Mouse (Mus musculus) CH12F3 (cell line): ENCODE data around the gene Lmbr1l.
"Not testable (repeated sequence)": the region's sequence is repeated elsewhere in the genome, so short reads cannot be mapped to it uniquely, and the experiment has no call there.

Experiments
- in situ Hi-C: fragments of 300-500 bp; cut with MboI; formaldehyde crosslinking; loops from 2 replicates; pipeline ENCODE4 v1.14.3; 2020; ENCODE audit warnings: low sequenced_read_pairs

Gene Lmbr1l

DNA sequence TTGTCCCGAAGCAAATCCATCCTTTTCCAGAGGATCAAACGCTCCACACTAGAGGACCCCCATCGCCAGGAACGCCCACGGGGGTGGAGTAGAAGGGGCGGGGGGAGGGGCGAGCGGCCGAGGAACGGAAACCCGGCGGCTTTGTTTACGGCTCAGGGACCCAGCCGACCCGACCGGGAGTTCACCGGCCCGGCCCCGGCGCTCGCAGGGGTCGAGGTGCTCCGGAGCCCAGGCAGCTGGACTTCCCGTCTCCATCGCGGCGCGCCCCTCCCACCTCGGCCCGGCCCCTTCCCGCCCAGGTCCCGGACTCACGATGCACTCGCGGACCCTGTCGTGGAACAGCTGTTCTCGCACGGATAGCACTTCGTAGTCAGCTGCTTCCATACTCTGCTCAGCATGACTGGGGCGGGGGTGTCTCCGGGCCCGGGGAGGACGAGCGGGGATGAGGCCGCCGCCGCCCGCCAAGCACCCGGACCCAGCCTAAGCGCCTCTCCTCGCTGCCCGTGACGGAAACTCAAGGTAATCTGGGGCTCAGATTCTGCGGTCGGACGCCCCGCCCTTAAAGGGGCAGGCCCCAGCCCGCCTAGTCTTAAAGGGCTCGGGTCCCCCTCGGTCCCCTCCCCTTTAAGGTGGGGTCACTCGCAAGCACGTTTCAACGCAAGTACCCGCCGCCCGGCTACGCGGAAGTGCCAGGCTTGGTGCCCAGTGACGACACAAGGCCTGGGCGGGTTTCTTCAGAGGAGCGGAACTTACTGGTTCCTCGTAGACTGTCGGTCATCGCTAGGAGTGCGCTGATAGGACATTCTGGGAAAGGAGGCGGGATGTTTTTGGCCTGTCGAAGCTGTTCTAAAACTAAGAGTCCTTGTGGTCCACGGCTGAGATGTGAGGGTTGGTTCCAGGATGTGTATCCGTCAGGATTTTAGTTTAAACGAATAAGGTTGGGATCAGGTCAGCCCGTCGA is at the start of gene Lmbr1l:
Lmbr1l (minus strand) TSS at position 694 of the 961 bp plus-strand sequence.
- in situ Hi-C loops = no loop called here

DNA sequence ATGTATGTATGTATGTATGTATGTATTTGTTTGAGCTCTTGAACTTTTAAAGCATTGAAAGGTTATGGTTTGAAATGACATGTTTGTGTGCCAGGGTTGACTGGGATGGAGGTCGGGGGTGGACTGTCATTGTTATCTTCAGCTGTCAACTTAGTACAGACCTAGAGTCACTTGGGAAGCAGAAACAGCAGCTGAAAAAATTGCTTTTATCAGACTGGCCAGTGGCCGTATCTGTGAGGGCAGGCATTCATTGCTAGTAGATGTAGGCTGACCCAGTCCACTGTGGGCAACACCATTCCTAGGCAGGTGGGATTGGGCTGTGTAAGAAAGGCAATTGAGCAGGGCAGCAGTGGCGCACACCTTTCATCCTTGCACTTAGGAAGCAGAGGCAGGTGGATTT is 41.5 kb upstream of the Lmbr1l start:
- in situ Hi-C loops = no loop called here

DNA sequence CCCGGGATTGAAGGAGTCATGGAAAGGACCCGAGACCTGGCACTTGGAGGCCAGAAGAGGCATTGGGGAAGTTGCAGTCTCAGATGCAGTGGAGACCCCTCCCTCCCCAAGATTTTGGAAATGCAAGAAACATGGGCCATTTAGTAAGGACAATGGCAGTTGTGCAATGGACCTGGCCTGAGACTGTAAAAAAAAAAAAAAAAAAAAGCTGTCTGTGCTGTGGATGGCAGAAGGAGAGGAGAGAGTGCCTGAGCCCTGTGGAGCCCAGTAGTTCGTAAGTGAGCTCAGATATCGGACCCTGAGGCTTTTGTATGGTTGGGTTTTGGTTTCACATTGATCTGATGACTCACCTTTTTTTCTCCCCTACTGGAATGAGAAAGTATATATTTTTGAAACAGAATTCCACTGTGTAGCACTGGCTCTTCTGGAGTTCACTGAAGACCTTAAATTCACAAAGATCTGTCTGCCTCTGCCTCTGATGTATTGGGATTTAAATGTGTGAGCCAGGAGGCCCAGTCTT is 40.9 kb upstream of the Lmbr1l start:
- in situ Hi-C loops = no loop called here

DNA sequence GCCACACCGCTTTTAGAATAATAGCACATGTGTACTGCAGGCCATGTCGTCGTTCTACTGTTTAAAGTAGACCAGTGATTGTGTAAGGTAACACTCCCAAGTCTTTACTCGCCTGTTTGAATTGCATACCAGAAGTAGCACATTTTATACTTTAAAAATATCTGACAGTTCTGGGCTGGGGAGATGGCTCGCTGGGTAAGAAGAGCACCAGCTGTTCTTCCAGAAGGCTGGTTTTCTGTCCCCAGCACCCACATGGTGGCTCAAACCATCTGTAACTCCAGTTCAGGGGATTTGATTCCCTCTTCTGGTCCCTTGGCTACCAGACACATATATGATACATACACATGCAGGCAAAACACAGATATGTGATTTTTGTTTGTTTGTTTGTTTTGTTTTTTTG is 39.4 kb upstream of the Lmbr1l start:
- in situ Hi-C loops = no loop called here

DNA sequence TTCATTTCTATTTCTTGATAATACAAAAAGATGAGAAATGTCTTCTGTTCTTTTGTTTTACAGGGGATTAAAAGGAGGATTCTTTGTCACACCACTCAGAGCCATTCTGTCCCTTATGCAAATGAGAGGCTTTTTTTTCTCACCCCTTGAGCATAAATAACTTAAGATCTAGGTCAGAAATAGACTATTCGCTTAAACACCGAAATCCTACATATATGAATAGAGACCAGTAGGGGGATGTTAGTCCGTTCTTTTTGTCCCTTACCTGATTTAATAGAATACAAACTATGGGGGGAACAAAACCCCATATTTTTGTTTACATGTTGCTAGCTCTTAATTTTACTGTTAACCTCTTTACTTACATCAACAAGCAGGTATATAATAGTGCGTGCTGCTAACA is 38.0 kb upstream of the Lmbr1l start:
- in situ Hi-C loops = no loop called here

DNA sequence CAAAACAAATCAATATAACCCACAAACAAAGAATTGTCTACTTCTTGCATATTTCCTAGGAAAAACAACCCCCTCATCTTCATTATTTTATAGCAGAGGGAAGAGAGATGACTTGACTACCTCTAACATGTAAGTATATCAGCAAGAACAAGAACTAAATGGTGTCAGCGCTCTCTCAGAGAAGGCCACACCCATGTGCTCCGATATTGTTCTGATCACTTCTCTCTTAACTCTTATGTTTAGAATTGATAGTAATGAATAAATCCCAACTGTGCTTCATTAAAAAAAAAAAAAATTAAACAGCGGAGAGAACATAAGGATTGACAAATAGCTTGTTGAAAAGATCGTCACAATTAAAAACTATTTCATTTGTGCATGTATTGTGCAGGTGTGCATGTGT is 37.3 kb upstream of the Lmbr1l start:
- in situ Hi-C loops = no loop called here

DNA sequence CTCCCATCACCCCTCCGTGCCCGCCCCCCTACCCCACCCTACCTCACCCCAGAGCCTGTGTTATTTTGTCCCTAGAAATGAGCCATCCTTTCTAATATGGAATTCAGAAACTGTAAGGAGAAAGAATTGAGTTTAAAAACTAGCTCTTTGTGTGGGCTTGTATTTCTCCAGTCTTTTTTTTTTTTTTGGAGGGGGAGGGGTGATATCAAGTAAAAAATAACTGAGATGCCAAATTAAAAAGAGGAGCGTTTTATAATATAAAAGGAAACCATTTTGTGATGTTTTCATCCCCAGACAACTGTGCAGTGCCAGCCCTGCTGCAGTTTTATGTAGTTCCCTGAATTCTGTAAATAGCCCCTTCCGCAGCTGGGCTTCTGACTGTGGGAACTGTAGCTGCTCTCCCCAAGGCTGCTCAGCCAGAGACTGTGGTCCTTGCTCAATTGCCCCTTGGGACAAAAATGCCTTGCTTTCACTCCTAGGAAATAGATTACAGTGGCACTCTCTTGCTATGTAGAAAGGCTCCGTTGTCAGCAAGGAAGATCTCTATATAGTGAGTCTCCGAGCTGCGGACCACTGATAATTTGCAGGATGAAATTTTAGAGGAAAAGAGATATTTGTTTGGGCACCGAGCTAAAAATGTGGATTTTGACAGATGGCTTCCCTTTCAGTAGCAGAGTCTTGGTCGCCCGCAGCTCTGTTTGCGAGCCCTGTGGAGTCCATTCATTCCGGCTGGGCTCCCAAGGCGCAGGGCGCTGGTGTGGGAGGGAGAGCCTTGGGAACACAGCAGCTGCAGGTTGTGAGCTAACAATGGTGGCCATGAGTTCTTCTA is 36.6 kb upstream of the Lmbr1l start:
- in situ Hi-C loops = no loop called here

DNA sequence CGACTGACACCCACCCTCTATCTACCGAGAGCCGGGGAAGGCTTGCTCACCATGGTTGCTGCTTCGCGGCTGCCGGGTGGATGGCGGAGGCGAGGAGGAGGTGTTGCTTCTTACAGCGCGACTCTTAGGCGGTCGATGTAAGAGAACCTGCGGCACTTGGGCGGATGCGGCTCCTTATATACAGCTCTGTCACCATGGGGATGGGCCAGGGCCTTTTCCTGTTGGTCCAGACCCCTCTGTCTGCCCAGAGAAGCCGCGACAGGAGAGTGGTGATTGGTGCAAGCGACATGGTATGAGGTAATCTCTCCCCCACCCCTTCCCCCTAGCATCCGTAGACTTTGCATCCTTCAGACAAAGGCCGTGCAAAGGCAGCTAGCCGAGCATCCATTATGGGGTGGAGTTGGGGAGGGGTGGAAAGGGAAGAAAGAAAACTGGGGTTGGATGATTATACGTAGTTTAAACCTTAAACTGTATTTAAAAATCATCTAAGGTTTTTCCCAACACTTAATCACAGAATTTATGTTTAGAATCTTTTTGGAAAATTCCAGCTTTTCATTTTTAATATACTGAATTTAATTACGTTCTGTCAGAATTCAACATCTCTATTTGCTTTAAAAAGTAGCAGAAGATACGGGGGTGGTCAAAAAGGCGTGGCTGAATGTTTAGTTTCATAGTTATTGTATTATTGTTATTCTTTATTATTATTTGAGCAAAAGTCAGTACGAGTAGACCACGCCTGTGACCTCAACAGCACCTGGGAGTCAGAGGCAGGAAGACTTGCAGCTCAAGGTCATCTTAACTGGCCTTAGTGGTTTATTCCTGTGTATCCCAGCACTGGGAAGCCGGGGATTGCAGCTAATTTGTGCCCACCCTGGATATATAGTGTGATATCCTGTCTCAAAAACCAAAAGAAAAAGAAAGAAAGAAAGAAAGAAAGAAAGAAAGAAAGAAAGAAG is 35.6 kb upstream of the Lmbr1l start, which contains the start of the genes Gm49450 and Tuba1a:
Gm49450 (minus strand) TSS at position 151 of the 956 bp plus-strand sequence.
Tuba1a (minus strand) TSS at position 303 of the 956 bp plus-strand sequence.
- in situ Hi-C loops = no loop called here

DNA sequence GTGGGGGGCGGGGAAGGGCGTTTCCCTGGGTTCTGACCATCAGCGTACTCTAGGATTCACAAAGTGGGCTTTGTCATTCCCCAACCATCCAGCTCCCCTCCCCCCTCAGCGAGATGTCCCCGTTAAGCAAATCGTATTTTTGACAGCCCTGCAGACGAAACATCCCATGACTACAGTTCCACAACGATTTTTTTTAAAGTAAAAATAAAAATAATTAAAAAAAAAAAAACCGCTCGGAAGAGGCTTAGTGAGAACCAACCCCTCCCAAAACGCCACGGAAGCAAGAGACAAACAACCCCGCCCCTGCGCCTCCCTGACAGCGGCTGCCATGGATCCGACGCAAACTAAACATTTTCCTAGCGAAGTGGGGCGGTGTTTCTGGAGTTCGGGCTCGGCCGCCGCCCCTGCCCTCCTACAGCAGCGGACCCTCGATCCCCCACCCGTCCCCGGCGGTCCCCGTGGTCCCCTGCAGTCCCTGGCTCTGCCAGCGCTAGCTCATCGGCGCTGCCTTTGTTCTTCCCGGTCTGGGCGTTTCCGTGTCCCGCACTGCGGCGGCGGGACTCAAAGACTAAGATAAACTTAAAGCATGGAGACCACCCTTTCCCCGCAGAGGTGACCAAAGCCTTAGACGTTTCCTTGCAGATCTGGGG is 34.8 kb upstream of the Lmbr1l start:
- in situ Hi-C loops = no loop called here

DNA sequence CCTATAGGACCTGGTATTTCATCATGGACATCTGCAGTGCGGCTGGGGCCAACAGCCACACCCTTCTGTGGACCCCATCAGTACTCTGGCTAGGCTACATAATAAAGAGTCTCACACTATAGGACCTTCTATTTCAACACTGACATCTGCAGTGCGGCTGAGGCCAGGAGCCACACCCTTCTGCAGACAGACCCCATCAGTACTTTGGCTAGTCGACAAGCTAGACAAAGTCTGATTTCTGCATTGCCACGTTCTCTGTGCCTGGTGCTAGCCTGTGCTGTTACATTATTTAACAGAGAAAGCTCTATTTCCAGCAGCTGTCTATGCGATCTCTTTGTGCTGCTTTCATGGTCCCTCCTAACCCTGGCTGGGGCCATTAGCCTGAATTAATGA is 34.0 kb upstream of the Lmbr1l start:
- in situ Hi-C loops = no loop called here

DNA sequence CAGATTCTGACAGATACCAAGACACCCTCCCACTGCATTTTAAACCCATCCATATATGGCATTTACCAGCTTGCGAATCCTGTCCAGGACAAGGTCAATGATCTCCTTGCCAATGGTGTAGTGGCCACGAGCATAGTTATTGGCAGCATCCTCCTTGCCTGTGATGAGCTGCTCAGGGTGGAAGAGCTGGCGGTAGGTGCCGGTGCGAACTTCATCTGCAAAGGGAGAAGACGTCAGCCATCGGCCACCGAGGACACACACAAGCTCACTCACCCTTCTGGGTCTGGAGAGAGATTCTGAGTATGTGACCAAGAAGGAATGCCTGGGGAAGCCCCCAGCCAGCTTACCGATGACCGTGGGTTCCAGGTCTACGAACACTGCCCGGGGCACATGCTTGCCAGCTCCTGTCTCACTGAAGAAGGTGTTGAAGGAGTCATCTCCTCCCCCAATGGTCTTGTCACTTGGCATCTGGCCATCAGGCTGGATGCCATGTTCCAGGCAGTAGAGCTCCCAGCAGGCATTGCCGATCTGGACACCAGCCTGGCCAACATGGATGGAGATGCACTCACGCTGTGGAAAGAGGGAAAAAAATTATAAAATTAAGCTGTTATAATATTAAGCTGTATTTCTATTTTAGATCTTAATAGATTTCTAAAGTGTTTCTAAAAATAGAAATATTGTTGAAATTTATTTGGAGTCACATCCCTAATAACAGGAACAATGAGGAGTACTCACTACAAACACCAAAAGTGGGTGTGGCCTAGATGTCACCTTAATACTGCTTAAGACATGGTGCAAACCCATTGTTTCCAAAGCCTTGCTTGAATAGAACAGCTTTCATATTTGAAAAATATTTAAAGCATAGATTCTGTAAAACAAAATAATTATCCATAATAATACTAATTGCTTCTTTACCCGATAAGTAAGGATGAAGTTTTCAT is 33.4 kb upstream of the Lmbr1l start:
- in situ Hi-C loops = not testable (repeated sequence)

DNA sequence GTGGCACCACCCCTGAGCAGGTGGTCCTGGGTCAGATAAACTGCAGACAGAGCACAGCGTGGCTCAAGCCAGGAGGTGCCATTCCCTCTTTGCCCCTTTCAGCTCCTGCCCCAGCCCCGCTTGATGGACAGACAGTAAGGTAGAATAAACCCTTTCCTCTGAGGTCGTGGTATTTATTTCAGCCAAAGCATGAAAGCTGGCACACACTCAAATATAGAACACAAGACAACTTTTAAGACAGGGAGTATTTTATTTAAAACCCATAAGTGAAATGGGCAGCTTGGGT is 31.5 kb upstream of the Lmbr1l start:
- in situ Hi-C loops = no loop called here

DNA sequence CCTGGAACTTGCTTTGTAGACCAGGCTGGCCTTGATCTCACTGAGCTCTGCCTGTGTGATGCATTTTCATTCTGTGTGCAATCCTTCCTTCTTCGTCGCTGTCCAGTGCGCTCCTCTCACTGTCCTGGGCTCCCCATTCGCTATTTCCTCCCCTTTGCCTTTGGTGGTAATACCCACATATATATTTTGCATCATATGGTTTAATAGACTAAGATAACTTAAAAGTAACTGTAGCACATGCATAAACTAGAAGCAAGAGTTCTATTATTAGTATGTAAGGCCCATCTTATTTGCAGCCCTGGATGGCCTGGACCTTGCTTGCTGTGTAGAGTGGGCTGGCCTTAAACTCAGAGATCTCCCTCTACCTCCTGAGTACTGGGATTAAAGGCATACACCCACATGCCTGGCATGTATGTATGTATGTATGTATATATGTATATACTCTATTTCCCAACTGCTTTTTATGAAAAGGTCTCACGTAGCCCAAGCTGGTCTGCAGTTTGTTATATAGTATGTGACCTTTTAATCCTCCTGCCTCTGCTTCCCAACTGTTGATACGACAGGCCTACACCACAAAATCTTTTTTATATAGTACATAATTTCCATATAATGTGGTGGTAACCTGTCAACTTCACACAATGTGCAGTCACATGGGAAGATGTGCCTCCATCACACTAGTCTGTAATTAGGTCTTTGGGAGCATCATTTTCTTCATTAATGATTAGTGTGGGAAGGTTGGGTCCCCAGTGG is 31.0 kb upstream of the Lmbr1l start:
- in situ Hi-C loops = no loop called here

DNA sequence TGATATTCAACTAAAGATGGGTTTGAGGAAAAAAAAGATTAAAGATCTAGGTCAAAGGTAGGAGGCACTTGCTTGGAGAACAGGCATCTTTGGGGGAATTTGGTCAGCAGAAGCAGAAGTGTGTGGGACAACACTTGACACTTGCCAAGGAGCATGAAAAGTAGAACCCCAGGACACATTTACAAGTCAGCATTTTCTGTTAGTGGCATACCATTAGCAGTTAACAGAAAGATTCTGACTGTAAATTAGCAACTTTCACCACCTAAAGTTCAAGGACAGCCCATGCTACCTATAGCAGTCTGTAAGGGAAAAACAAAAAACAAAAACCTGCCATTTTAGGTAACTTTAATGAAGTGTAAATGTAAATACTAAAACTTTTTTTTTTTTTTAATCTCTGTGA is 30.4 kb upstream of the Lmbr1l start:
- in situ Hi-C loops = no loop called here

DNA sequence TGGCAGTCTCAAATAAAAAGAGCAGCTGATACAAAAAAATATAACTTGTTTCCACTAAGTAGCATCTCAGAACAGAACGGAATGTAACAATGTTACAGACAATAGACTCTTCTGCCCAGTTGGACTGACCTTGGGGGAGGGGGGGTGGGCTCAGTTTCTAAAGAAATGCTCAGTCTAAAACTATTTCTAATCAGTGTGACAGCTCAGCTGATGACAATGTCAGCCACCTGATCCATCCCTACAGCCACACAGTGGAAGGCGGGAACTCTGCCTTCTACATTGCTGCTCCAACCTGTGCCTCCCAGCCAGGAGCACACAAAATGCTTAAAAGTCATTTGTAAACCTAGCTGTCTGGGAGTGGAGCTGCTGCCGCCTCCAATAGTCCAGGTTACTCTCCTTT is 29.9 kb upstream of the Lmbr1l start:
- in situ Hi-C loops = no loop called here

DNA sequence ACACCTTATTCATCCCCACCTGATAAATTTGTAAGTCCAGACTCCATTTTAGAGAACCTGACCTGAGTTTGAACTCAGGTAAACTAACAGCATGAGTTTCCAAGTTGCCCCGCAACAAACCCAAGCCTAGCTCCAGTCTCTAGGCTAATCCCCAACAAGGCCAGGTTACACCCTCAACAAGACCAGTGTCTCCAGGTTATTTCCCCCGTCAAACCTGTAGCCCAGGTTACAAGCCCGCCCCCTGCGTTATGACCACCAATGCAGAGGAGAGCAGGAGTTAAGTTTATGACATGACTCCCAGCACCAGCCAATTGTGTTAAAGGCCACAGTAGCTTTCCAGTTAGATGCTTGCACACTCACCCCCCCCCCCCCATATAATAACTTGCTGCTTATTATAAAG is 25.1 kb upstream of the Lmbr1l start:
- in situ Hi-C loops = no loop called here

DNA sequence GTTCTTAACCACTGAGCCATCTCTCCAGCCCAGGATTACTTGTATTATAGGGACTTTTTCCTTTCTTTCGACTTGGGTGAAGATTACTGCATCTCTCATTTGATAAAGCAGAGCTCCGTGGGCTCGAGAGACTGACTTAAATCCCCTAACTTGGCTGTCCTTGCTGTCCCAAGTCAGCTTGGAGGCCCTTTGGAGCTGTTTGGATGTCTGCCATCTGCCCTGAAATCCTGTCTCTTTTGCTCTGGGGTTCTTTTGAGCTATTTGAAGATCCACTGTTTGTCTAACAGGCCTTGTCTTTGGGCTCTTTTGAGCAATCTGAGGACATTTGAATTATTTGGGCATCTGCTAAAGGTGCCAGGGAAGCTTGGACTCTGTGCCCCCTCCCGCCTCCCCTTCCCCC is 24.1 kb upstream of the Lmbr1l start:
- in situ Hi-C loops = no loop called here

DNA sequence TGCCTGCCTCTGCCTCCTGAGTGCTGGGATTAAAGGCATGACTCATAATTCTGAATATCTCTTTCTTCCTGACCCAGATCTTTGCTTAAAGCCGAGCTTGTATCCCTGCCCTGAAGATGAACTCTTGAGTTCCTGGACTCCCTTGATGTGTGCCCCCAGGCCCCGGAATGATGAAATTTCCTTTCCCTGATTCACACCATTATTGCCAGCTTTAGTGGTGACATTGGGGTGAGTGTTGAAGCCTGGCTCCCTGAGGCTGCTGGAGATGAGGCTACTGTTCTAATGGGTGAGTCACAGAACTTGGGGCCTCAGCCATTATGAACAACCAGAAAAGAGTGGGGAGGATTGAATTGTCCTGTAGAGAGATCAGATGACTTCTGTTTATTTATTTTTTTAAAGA is 23.5 kb upstream of the Lmbr1l start:
- in situ Hi-C loops = no loop called here
